Mouse (Mus musculus) macrophage (primary cell): ENCODE results near the gene Ddx19a. TPM values are rescaled to one million over a fixed set of nuclear protein-coding genes. Genes with fewer than 3 reads are reported as not detected.
"Not testable (repeated sequence)": the region's sequence is repeated elsewhere in the genome, so short reads cannot be mapped to it uniquely, and the experiment has no call there.

ENCODE experiments used
- H3K27ac ChIP-seq: fragments of 350-480 bp; formaldehyde crosslinking; 2 replicates; pipeline ENCODE4 v1.9.0; 2021
- H3K36me3 ChIP-seq: fragments of 350-480 bp; formaldehyde crosslinking; 2 replicates; pipeline ENCODE4 v1.9.0; 2021; ENCODE audit errors: inconsistent target
- H3K4me3 ChIP-seq: fragments of 350-480 bp; formaldehyde crosslinking; 2 replicates; pipeline ENCODE4 v1.9.0; 2021; ENCODE audit errors: inconsistent target
- H3K79me2 ChIP-seq: fragments of 350-480 bp; formaldehyde crosslinking; 2 replicates; pipeline ENCODE4 v1.9.0; 2021; ENCODE audit errors: inconsistent target
- WGBS: methylation state at CpG from one replicate; pipeline ENCODE4 v1.1.7; 2026; ENCODE audit warnings: inconsistent platforms; ENCODE audit not compliant: missing documents; 5-methylcytosine and 5-hydroxymethylcytosine counted together
- polyA plus RNA-seq: library from polyadenylated mRNA; stranded (reverse); fragments of 250-400 nt; gene quantifications from 3 replicates; pipeline ENCODE4 v1.2.4, GENCODE M21; 2018; ENCODE audit warnings: inconsistent platforms

Ddx19a gene
- polyA plus RNA-seq, 1 experiment from 2014 or later: 44.2 TPM

GRCm38 (mm10) chr8:110959071-110959780 lies 38.4 kb downstream of the Ddx19a start:
- H3K79me2 ChIP-seq: no peaks in the 10 kb centered on the region
- no peak overlapping the region for H3K27ac ChIP-seq
- 96% methylated on average over 12 of the region's 12 CpGs for WGBS
- no peak overlapping the region for H3K4me3 ChIP-seq
- H3K36me3 ChIP-seq: no peaks in the 10 kb centered on the region; the same call in 1 of the 2 replicates

- not testable (repeated sequence) for H3K27ac ChIP-seq, H3K4me3 ChIP-seq, H3K36me3 ChIP-seq, H3K79me2 ChIP-seq
- WGBS: 91% methylated on average over 6 of the region's 7 CpGs
Observed at GRCm38 (mm10) chr8:110958553-110958952, 39.0 kb downstream of the Ddx19a start.

- H3K79me2 ChIP-seq: no peaks in the 10 kb centered on the region
- no peaks in the 10 kb centered on the region; the same call in 1 of the 2 replicates for H3K36me3 ChIP-seq
- WGBS: 98% methylated on average over 5 of the region's 5 CpGs
- H3K27ac ChIP-seq: no peak overlapping the region
- no peak overlapping the region for H3K4me3 ChIP-seq
Observed at GRCm38 (mm10) chr8:110958135-110958534, 39.5 kb downstream of the Ddx19a start.

DNA sequence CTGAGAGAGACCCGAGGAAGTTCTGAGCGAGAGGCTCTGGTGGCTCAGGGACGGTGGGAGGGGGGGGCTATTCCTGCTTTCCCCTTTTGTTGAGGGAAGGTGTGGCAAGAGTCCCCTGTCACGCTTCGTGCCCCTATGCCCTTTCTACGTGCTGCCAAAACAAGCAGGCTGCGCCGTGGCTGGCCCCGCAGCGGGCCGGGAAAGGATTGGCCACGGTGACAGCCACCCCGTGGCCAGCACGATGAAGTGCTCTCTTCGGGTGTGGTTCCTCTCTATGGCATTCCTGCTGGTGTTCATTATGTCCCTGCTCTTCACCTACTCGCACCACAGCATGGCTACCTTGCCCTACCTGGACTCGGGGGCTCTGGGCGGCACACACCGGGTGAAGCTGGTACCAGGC lies 40.1 kb downstream of the Ddx19a start:
- Histone ChIP-seq H3K36me3 (no peaks in the 10 kb centered on the region; the same call in 1 of the 2 replicates), H3K79me2 (no peaks in the 10 kb centered on the region), H3K27ac (no peak overlapping the region), H3K4me3 (no peak overlapping the region)
- 93% methylated on average over 19 of the region's 19 CpGs for WGBS

DNA sequence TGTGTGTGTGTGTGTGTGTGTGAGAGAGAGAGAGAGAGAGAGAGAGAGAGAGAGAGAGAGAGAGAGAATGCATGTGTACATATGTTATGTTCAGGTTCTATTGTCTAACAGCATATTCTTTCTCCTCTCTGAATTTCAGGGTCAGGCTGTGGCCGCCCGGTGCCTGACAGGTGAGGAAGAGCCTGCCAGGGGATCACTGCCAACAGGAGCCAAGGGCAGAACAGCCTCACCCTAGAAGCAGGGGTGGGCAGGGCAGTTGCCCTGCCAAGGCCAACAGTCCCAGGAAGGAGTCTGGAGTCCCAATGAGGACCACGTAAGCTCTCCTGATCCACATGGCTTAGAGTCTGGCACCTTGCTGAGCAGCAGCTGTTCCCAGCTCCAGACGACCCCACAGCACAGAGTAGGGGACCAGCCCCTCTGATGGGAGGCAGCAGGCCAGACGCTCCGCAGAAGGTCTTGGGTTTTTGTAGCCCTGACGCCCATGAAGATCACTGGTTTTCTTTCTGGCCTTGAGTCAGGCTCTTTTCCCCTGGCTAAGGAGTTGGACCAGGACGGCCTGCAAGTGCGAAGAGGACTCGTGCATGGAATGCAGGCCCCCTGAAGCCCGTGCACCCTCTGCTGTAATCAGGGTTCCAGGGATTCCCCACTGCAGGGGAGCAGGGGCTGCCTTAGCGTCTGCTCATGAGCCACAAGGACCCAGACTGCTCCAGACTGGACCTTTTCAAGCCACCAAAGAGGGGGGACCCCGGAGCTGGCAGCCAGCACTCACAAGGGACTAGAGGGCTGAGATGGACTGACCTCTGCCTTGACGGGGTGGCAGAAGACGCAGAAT lies 40.8 kb downstream of the Ddx19a start:
- WGBS: 96% methylated on average over 15 of the region's 15 CpGs
- H3K36me3 ChIP-seq: no peaks in the 10 kb centered on the region; the same call in 1 of the 2 replicates
- H3K4me3 ChIP-seq: no peak overlapping the region
- no peak overlapping the region for H3K27ac ChIP-seq
- H3K79me2 ChIP-seq: no peaks in the 10 kb centered on the region

- no peaks in the 10 kb centered on the region for H3K79me2 ChIP-seq
Observed at GRCm38 (mm10) chr8:110954776-110955175, 42.8 kb downstream of the Ddx19a start.

GRCm38 (mm10) chr8:110950065-110950484 lies 47.5 kb downstream of the Ddx19a start:
- no peaks in the 10 kb centered on the region for H3K36me3 ChIP-seq

More at GRCm38 (mm10) chr8:110954776-110955175, 42.8 kb downstream of the Ddx19a start:
- 28% methylated on average over 8 of the region's 8 CpGs for WGBS
- H3K27ac ChIP-seq: no peak overlapping the region
- no peak overlapping the region for H3K4me3 ChIP-seq
- H3K36me3 ChIP-seq: no peaks in the 10 kb centered on the region; the same call in 1 of the 2 replicates

GRCm38 (mm10) chr8:110945716-110946115 lies 51.9 kb downstream of the Ddx19a start:
- 71% methylated on average over 4 of the region's 4 CpGs for WGBS
- H3K79me2 ChIP-seq: no peaks in the 10 kb centered on the region
- no peak overlapping the region for H3K4me3 ChIP-seq
- H3K27ac ChIP-seq: no peak overlapping the region
- no peaks in the 10 kb centered on the region for H3K36me3 ChIP-seq

More at GRCm38 (mm10) chr8:110950065-110950484, 47.5 kb downstream of the Ddx19a start:
- Histone ChIP-seq H3K27ac (no peak overlapping the region), H3K79me2 (no peaks in the 10 kb centered on the region), H3K4me3 (no peak overlapping the region)
- 59% methylated on average over 17 of the region's 17 CpGs for WGBS

GRCm38 (mm10) chr8:110944276-110944876 lies 53.2 kb downstream of the Ddx19a start:
- Histone ChIP-seq H3K4me3 (no peak overlapping the region), H3K27ac (no peak overlapping the region), H3K36me3 (no peaks in the 10 kb centered on the region), H3K79me2 (no peaks in the 10 kb centered on the region)
- WGBS: 13% methylated on average over 7 of the region's 7 CpGs

DNA sequence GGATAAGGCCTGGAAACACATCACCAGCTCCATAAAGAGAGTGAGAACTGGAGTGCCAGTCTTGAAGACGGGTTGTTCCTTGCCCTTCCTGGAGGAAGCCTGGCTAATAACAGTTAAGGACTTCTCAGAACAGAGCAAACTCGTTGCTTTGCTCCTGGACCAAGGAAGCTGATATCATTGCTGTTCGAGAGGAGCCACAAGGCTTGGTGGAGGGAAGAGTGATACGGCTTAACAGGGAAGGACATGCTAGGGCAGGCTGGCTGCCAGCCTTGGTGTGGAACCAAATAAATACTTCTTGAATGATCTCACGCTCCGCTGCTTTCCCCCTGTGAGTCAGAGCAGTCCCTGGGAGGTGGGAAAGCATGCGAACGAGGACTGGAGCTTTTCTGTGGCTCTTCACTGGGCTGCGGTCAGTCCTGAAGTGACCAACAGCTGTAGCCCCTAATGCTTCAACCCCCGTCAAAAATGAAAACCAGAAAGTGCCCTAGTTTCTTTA lies 56.1 kb downstream of the Ddx19a start:
- H3K4me3 ChIP-seq: no peak overlapping the region
- H3K79me2 ChIP-seq: no peaks in the 10 kb centered on the region
- H3K36me3 ChIP-seq: no peaks in the 10 kb centered on the region
- 82% methylated on average over 10 of the region's 10 CpGs for WGBS
- H3K27ac ChIP-seq: no peak overlapping the region

DNA sequence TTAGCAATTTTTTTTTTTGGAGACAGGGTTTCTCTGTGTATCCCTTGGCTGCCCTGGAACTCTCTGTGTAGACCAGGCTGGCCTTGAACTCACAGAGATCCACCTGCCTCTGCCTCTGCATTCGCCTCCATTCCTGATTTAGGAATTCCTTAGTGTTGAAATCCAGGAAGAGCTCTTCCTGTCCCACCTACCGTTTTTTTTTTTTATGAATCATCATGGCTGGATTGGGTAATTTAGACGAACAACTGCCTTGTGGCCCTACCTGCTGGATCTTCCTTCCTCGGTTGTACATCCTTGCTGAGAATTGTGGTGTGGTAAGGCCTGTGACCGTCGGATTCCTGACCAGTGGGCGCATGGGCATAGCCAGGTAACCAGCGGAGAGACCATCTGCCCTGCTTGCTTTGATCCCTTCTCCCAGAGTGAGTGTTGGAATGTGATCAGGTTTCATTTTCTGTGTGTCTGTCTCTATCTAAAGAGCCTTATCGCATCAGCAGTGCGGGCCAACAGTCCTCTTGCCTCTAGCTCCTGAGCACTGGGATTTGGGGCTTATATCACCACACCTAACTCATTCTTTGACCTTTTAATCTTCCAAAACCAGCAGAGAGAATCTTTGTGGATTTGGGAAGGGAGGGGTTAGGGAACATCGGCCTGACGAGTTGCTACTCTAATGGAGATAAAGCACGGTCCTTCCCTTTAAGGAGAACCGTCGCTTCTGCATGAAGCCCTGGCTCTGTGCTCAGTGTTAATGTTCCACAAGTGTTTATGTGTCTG lies 56.7 kb downstream of the Ddx19a start:
- 79% methylated on average over 15 of the region's 15 CpGs for whole genome bisulfite sequencing
- no peaks in the 10 kb centered on the region for H3K36me3 ChIP-seq
- H3K4me3 ChIP-seq: no peak overlapping the region
- no peak overlapping the region for H3K27ac ChIP-seq
- H3K79me2 ChIP-seq: no peaks in the 10 kb centered on the region

DNA sequence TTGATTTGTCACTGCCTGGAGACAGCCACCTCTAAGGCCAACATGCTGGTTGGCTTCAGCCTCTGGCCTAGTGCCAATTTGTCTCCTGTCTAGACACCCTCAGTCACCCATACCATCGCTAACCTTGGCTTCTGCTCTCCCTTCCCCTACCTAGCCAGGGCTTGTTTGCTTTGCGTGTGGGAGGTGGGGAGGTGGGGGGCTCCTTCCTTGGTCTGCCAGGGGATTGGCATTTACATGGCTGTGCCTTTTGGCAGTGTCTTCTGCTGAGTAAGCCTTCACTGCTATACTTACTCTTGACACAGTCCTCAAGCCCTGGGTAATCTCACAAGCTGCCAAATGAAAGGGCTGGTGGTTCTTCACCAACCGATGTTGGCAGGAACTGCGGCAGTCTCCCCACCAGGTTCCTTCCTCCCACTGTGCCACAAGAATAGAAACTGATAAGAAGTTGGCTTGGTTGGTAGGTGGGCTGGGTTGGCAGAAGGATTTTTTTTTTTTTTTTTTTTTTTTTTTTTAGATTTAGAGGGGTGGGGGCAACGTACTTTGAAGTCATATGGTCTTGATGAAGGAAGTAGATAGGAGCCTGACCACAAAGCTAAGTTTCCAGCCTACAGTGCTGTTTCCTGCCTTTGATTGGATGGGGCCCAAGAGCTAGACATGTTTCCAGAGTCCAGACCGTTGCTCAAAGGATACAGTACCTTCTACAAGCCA lies 58.6 kb downstream of the Ddx19a start:
- Histone ChIP-seq H3K4me3 (no peak overlapping the region), H3K36me3 (no peaks in the 10 kb centered on the region), H3K27ac (no peak overlapping the region), H3K79me2 (no peaks in the 10 kb centered on the region)
- WGBS: 3% methylated on average over 6 of the region's 6 CpGs

GRCm38 (mm10) chr8:110936217-110936616 lies 61.4 kb downstream of the Ddx19a start:
- H3K27ac ChIP-seq: no peak overlapping the region
- WGBS: 92% methylated on average over 12 of the region's 12 CpGs
- H3K4me3 ChIP-seq: no peak overlapping the region

More at GRCm38 (mm10) chr8:110936217-110936616, 61.4 kb downstream of the Ddx19a start:
- H3K79me2 ChIP-seq: no peaks in the 10 kb centered on the region
- H3K36me3 ChIP-seq: no peaks in the 10 kb centered on the region
